ENCODE assay signal across 8 mouse cellular contexts in the genomic region with DNA sequence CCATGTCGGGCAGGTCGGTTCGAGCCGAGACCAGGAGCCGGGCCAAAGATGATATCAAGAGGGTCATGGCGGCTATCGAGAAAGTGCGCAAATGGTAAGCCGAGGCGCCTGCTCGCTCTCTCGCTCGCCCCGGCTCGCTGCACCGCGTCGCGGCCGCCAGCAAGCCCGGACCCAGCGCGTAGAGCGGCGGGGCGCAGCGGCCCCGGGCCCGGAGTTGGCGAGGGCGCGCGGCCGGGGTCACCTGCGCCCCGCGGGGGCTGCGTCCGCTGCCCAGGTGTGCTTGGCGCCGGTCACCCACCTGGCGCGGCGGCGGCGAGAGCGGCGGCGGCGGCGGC. TPM values are rescaled to one million over a fixed set of nuclear protein-coding genes. Genes with fewer than 3 reads are reported as not detected.
A peak's percentile ranks its signal among the peaks of the same experiment; 100 is the strongest.
DNase-seq lines count a peak whose midpoint lies in the region; ATAC-seq lines count a peak whose summit lies in the region.

No protein-coding gene starts in this region.

- no peaks in the 10 kb centered on the region for H3K36me3 ChIP-seq in heart, embryonic 16.5 days (ENCODE audit: control insufficient read depth, insufficient read depth)
- H3K36me3 ChIP-seq in hindbrain, embryonic 13.5 days = no peaks in the 10 kb centered on the region
- peaks cover 4% of the 10 kb centered on the region; the same call in 1 of the 2 replicates for H3K36me3 ChIP-seq in midbrain, embryonic 12.5 days

- no peaks in the 10 kb centered on the region for H3K9me3 ChIP-seq in heart, embryonic 16.5 days (replicated peaks; ENCODE audit: control insufficient read depth, low read length)
- H3K9me3 ChIP-seq in hindbrain, embryonic 13.5 days = no peaks in the 10 kb centered on the region
- H3K9me3 ChIP-seq in midbrain, embryonic 12.5 days = no peaks in the 10 kb centered on the region

- H3K27me3 ChIP-seq in heart, embryonic 16.5 days (ENCODE audit: control insufficient read depth, insufficient read depth, low read length) = no peaks in the 10 kb centered on the region
- H3K27me3 ChIP-seq in hindbrain, embryonic 13.5 days = no peaks in the 10 kb centered on the region
- no peaks in the 10 kb centered on the region for H3K27me3 ChIP-seq in midbrain, embryonic 12.5 days

- ATAC-seq in heart, embryonic 16.5 days (replicated peaks; ENCODE audit: extremely low read depth, insufficient read depth, low FRiP score) = peak; percentile 21
- ATAC-seq in activated CD4-positive, CD25-positive, alpha-beta regulatory T cell, adult 4 months = peak; percentile 42
- ATAC-seq in hindbrain, embryonic 13.5 days (ENCODE audit: low FRiP score) = peak; percentile 52; the same call in 1 of the 2 replicates
- ATAC-seq in midbrain, embryonic 12.5 days (ENCODE audit: low FRiP score, low read depth) = peak; percentile 29; the same call in 1 of the 2 replicates
- ATAC-seq in inflammation-experienced regulatory T-cells, adult 6 months = no peak

- WGBS in heart, embryonic 16.5 days = under 1% methylated on average over 51 of the region's 51 CpGs
- 0% methylated on average over 35 of the region's 51 CpGs for WGBS in hindbrain, embryonic 13.5 days
- WGBS in midbrain, embryonic 12.5 days = under 1% methylated on average over 51 of the region's 51 CpGs

- peak overlapping the region; percentile 89 for H3K4me3 ChIP-seq in heart, embryonic 16.5 days (ENCODE audit: low read length)
- peak overlapping the region; percentile 77 for H3K4me3 ChIP-seq in hindbrain, embryonic 13.5 days
- H3K4me3 ChIP-seq in midbrain, embryonic 12.5 days = peak overlapping the region; percentile 99

- DNase-seq in heart, postnatal 14 days = no peak
- no peak for DNase-seq in ovary, adult 18-20 months (ENCODE audit: low spot score)
- no peak for DNase-seq in kidney, adult 8-10 months

- peak overlapping the region; percentile 98 for H3K9ac ChIP-seq in heart, embryonic 16.5 days (ENCODE audit: low read length)
- peak overlapping the region; percentile 92 for H3K9ac ChIP-seq in hindbrain, embryonic 13.5 days
- peak overlapping the region; percentile 99 for H3K9ac ChIP-seq in midbrain, embryonic 12.5 days (replicated peaks)

- peak overlapping the region; percentile 99 for H3K27ac ChIP-seq in heart, embryonic 16.5 days (ENCODE audit: low read length)
- peak overlapping the region; percentile 98 for H3K27ac ChIP-seq in hindbrain, embryonic 13.5 days
- peak overlapping the region; percentile 100 for H3K27ac ChIP-seq in midbrain, embryonic 12.5 days (replicated peaks)

- peaks cover 24% of the 10 kb centered on the region for H3K4me1 ChIP-seq in heart, embryonic 16.5 days (ENCODE audit: control insufficient read depth, insufficient read depth, low read length)
- peaks cover 38% of the 10 kb centered on the region for H3K4me1 ChIP-seq in hindbrain, embryonic 13.5 days (replicated peaks)
- H3K4me1 ChIP-seq in midbrain, embryonic 12.5 days = peaks cover 33% of the 10 kb centered on the region

- intact Hi-C loops in heart, postnatal 14 days (cut with DNase I) = loop anchor here (2.0 to 10.0 kb wide), 2 partner anchors 16 to 60 kb away; no protein-coding TSS in a partner anchor

- H3K4me2 ChIP-seq in heart, embryonic 16.5 days (ENCODE audit: low read depth, low read length) = peak overlapping the region; percentile 69
- H3K4me2 ChIP-seq in hindbrain, embryonic 13.5 days = peak overlapping the region; percentile 92
- H3K4me2 ChIP-seq in midbrain, embryonic 12.5 days (replicated peaks) = peak overlapping the region; percentile 81

RNA-seq across cellular contexts. Expression of a gene that starts 1.0 kb away (rescaled TPM):
- polyA plus RNA-seq in heart, embryonic 16.5 days (2015; fragmentation: Nextera tagmentation; extraction: Ambion mirVana) = 14.8 and 15.5 TPM in 2 replicates
- 1 to 10 TPM; 9.1 to 9.5 TPM for total RNA-seq in heart, postnatal 14 days (2021)
- polyA plus RNA-seq in activated CD4-positive, CD25-positive, alpha-beta regulatory T cell, adult 4 months (2017; shearing (Covaris generic)) = 1 to 10 TPM; 5.3 to 6.0 TPM
- polyA plus RNA-seq in hindbrain, embryonic 13.5 days (2015; fragmentation: Nextera tagmentation; extraction: Ambion mirVana) = 47.1 and 48.6 TPM in 2 replicates
- 56.7 and 59.8 TPM in 2 replicates for polyA plus RNA-seq in midbrain, embryonic 12.5 days (2016; fragmentation: Nextera tagmentation; extraction: Ambion mirVana)
- 10 to 100 TPM in 1 of 3 experiments, 1 to 10 TPM in 2; 3.4 to 13.1 (median 6.7) TPM for polyA plus RNA-seq in inflammation-experienced regulatory T-cells, adult 6 months (2017; shearing (Covaris generic))

RNA-seq across cellular contexts. Expression of a gene that starts 50.0 kb away (rescaled TPM):
- polyA plus RNA-seq in heart, embryonic 16.5 days (2015; fragmentation: Nextera tagmentation; extraction: Ambion mirVana) = 12.3 and 12.4 TPM in 2 replicates
- 10 to 100 TPM; 29.0 to 29.9 TPM for total RNA-seq in heart, postnatal 14 days (2021)
- polyA plus RNA-seq in activated CD4-positive, CD25-positive, alpha-beta regulatory T cell, adult 4 months (2017; shearing (Covaris generic)) = 10 to 100 TPM; 14.7 to 17.5 TPM
- polyA plus RNA-seq in hindbrain, embryonic 13.5 days (2015; fragmentation: Nextera tagmentation; extraction: Ambion mirVana) = 18.4 and 19.5 TPM in 2 replicates
- 16.8 and 21.5 TPM in 2 replicates for polyA plus RNA-seq in midbrain, embryonic 12.5 days (2016; fragmentation: Nextera tagmentation; extraction: Ambion mirVana)
- 10 to 100 TPM; 11.3 to 26.3 (median 18.1) TPM for polyA plus RNA-seq in inflammation-experienced regulatory T-cells, adult 6 months (2017; shearing (Covaris generic))
